Mouse (Mus musculus) lung, adult 2 months (tissue): ENCODE measurements at regions not wholly inside any gene's neighbourhood (a gene's known extent, or its start where the extent isn't known, plus 50 kb on each side); places are given as distances from the start of the nearest gene placed in this dataset.

Experiments used
- CTCF ChIP-seq: fragments of 200-500 bp; IDR thresholded peaks from 2 replicates; pipeline ENCODE4 v1.5.1; 2011; ENCODE audit warnings: mild to moderate bottlenecking, low read length, control low read depth; ENCODE audit not compliant: insufficient read depth
- POLR2A ChIP-seq: fragments of 200-500 bp; IDR thresholded peaks from 2 replicates; pipeline ENCODE4 v1.6.1; 2011; ENCODE audit warnings: low read depth, mild to moderate bottlenecking, control low read depth, low read length, borderline replicate concordance; ENCODE audit errors: extremely low read depth

GRCm38 (mm10) chr10:99488195-99489080 is 225.4 kb downstream of the Dusp6 start:
- TF ChIP-seq CTCF (no peak), POLR2A (no peak)
